Mouse (Mus musculus): ENCODE measurements around the gene Pum3.
"Not testable (repeated sequence)": the region's sequence is repeated elsewhere in the genome, so short reads cannot be mapped to it uniquely, and the experiment has no call there.

Gene Pum3

DNA sequence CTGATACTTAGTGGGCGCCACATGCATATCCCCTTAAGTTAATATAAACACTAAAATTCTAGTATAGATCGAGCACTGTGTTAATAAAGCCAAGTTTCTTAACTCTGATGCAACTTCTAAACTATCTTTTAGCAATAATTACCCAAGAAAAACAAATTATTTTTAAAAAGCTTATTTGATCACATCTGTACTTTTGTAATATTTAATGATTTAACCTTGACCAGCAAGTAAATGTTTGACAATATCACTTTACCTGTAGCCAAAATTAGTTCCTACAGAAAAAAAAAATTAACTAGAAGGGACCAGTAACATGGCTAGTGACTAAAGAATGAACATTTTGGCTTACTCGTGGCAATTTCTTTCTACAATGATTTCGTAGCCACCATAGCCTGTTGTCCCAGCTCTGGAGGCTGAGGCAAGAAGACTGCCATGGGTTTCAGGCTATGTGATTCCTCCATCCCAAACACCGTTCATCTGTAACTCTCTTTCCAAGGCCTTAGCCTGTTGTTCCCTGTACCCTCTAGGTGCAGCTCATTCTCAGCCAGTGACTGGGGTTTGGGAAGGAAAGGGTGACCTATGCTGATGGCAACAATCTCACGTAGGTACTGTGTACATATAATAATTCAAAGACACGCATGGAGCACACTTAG, 35.2 kb downstream of the Pum3 start:
- in situ Hi-C loops (cut with MboI) = no loop called here

DNA sequence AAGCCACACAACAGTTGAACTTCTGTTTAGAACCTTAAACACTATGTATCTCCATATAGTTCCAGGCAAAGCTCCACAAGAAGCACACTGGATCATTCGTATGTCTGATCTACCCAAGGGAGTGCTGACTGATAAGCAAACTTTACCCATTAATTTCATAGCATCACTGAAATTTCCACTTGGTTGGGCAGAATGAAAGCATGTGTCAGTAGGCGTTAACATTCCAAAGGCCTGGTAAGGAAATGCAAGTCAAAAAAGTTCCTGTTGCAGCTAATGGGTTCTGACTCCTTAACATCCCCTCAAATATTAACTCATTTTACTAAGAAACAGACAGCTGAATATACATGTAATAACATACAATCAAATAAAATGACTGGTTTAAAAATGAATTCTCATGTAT, 37.2 kb downstream of the Pum3 start:
- in situ Hi-C loops (cut with MboI) = no loop called here

DNA sequence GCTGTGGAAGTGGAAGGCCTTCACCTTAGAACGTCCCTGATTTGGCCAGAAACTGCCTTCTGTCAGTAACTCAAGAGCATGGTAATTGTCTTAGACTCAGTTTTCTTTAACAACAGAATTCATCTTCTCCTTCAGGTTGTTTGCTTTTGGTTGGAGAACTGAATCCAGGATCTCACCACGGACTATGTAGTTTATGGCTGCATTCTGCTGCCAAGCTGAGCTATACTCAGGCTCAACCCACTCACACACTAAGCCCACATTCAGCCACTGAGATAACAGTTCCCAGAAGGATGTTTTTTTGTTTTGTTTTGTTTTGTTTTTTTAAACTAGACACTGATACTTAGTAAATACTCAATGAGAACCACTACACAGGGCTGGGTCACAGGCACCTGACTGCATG, 38.3 kb downstream of the Pum3 start:
- in situ Hi-C loops (cut with MboI) = no loop called here

DNA sequence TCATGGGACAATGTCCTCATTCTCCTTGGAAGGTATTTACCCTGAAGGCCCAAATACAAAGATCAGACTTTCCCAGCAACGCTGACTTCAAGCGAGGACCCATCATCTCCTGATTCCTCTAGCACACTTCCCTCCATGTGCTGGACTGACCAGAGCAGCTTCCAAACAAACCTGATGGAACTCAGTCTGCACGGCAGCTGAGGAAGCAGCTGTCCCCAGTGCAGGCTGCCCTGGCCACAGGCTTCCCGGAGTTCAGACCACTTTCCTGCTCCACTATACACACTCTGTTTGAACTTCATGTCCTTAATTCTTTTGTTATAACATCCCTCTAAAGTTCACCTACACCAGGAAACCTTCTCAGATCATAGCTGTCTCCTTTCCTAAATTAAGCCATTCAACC, 40.1 kb downstream of the Pum3 start:
- in situ Hi-C loops (cut with MboI) = not testable (repeated sequence)

DNA sequence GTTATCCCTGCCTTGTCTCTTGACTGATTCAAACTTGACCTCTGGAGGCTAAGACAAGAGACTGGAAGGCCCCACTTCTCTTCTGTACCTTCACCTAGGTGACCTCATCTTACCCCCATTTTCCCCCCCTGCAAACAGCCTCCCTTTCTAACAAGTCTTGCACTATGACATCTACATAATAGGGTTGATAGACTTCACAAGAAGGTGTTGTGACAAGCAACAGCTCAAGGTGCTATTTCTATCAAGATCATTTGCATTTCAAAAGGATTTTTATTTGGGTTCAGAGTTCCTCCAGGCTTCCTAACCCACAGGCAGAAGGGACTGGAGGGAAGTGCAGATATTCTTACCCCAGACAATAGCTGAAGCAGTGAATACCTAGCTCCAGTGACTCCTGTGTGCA, 44.3 kb downstream of the Pum3 start:
- in situ Hi-C loops (cut with MboI) = no loop called here

DNA sequence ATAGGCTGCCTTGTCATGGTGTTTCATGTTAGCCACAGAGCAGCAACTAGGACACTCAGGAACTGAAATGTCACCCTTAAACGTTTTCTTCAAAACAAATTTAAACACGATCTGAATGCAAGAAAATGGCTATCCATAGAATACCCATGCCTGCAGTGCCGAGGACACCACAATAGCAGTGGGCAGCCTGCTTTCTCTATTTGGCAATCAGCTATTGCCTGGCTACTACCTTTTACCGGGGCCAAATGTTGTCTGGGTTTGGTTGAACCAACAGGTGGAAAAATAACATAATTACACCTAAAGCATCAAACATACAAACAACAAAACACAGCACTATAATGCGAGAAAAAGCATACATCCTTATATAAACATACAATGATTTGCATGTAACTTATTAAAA, 46.4 kb downstream of the Pum3 start:
- in situ Hi-C loops (cut with MboI) = no loop called here

DNA sequence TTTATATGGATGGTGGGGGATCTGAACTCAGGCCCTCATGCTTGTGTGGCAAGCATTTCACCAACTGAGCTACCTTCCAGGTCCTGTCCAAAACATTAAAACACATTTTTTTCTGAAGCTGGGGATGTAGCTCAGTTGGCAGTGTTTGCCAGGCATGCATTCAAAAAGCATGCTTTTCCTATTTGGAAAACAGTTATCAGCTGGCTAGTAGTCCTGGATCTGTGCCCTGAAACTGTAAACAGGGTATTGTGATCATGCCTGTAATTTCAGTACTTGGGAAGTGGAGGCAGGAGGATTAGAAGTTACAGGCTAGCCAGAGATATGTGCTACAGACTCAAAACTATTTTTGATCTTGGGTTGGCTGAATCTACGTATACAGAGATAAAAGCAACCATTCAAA, 47.5 kb downstream of the Pum3 start:
- in situ Hi-C loops (cut with MboI) = no loop called here

DNA sequence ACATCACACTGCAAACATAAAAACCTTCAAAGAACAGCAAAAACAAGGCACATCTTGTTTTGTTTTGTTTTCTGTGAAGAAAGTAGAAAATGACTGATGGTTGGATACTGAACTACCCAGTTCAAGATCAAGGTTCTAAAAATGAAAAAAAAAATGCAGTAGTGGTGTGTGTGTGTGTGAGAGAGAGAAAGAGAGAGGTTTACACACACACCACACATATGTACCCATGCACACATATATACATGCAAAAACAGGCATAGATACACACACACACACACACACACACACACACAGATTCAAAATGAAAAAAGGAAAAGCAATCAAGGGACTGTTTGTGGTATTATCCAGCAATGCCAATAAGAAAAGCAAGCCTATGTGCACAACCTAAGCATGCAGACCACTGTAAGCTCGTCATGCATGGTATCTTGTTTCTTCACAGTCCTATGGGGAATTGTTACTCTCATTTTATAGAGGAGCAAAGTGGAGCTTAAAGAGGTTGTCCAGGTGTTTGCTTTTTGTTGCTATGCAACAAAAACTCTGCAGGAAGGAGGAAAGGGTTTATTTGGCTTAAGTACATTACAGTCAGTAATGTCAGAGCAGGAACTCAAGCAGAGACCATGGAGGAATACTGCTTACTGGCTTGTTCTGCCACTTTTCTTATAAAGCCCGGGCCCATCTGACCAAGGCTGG, 49.8 kb downstream of the Pum3 start:
- in situ Hi-C loops (cut with MboI) = no loop called here

DNA sequence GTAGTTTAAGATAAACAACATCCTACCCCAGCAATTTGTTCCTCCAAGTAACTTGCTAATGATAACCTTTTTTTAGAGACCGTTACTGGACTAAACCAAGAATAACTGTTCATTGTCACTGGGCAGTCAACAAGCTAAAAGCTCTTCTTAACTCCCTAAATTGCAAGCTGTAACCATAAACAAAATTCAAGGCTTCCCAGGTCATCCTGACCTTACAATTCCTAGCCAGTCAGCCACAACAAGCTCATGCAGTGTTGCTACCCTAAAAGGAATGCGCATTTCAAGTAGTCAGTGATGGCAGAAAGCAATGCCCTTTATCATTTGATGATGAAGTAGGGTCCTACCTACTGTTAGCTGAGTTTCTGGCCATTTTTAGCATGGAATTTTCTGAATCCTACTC, 58.8 kb downstream of the Pum3 start:
- in situ Hi-C loops (cut with MboI) = no loop called here

DNA sequence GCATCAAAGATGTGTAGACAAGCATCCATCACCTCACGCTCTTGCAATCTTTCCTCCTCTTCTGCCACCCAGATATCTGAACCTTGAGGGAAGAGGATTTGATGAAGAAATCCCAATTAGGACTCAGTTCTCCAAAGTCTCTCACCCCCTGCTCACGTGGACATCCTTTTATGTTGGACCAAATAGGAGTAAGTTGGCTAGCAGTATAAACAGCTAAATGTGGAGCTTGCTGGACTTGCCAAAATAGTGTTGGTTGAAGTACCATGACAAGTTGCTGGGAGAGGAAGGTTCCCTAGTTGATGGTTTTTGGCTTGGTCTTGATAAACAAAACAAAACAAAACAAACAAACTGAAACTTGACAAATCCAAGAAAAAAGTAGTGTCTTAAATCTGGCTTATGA, 59.5 kb downstream of the Pum3 start:
- in situ Hi-C loops (cut with MboI) = no loop called here

DNA sequence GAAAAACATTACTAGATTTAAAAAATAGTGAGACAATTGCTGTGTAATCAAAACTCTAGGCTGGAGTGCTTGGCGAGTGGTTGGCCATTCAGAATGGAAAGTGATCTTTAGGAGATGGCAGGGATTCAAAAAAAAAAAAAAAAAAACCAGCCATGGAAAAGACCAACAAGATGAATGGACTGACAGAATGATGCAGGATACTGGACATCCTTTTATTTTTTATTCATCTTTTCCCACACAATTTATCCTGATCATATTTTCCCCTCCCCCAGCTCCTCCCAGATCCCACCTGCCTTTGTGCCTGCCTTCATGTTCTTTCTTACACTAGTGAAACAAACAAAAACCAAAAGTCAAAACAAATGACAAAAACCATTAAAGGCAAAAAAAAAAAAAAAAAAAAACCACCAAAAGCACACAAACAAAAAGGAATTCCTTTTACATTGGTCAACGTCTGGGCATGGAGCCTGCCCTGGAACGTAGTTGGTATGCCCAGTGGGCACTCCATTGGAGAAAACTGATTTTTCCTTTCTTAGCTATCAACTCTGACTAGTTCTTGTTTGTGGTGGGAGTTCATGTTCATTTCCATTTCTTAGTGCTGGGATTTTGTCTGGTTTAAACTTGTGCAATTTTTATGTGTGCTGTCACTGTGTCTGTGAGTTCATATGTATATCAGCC, 60.0 kb downstream of the Pum3 start:
- in situ Hi-C loops (cut with MboI) = no loop called here

DNA sequence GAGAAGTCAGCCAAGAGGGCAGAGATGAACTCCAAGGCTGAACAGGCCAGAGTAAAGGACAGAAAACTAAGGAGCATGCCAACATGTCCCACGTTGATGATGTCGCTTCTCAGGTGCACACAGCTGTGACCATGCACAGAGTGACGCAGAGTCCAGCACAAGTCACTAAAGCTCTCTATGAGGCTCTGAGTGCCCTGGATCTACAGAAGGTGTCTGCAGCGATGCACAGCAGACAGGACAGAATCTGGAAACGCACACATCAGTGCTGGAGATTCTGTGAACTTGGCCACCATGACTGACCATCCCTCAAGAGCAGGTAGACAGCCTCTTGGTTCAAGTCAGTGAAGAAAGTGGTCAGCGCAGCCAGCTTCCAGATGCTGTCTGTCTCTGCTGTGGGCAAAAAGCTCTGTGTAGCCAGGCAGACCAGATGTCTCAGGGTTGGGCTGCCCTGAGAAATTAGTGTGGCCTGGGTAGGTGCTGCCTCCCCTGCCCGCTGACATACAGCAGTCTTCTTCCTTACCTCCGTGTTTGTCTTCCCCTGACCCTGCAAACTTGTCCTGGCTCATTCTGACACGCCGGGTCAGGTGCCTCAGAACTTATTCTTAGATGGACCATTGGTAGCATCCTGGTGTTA, 63.4 kb downstream of the Pum3 start:
- in situ Hi-C loops (cut with MboI) = no loop called here

DNA sequence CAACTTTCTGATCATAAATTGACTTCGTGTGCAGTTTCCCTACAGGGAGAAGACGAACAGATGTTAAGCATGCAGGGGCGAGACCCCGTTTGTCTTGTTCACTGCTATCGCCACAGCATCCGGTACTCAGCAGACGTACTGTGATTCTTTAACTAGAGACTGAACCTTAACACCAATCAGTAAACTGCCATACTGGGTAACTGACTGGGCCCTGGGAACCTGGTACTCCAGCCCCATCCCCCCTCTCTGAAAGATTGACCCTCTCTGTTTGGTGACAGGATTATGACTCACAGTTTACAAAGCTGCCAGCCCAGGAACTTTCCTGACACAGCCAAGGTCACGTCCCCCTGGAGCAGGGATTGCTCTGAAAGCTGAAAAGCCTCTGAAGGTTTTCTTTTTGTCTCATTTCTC, 65.1 kb downstream of the Pum3 start:
- in situ Hi-C loops (cut with MboI) = no loop called here

DNA sequence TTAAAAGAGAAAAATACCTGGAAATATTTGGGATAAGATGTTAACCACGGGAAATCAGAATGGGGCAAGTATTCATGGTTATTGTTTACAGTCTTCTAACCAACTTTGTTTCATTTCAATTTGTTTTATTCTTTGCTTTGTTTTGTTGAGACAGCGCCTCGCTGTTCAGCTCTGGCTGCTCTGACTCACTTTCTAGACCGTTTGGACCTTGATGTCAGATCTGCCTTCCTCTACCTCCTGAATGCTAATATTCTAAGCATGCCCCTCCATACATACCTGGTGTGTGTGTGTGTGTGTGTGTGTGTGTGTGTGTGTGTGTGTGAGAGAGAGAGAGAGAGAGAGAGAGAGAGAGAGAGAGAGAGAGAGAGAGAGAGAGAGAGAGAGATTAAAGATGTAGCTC, 65.7 kb downstream of the Pum3 start:
- in situ Hi-C loops (cut with MboI) = no loop called here

DNA sequence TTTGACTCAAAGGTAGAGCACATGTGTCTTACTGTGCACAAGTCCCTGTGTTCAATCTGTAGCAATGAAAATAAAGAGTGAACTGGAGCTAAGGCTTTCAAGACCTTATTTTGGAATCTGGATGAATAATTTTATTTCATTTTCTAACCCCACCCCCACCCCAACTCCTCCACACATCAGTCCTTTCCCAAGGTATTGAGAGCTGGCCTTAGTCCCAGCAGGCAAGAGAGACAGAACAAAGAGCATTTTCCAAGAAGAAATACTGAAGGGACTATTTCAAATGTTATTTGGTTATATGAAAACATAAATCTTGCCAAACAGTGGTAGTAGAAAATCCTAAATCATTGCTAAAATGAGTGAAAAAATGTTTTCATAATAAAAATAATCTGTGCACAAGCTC, 69.2 kb downstream of the Pum3 start:
- in situ Hi-C loops (cut with MboI) = no loop called here

DNA sequence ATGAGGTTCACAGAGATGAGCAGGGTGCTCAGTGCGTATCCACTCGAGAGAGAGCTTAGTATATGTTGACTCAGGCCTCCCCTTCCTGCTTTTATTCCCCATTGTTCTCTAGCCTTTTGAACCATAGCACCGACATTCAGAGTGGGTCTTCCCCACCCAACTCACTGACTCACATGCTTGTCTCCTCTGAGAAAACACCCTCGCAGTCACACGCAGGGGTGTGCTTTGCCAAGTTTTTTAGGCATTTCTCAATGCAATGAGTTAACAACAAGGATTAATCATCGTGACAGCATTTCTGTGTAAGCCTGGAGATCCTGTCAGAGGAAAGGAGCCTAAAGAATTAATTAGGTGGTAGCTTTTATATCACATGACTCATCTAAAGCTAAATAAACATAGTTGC, 77.9 kb downstream of the Pum3 start:
- in situ Hi-C loops (cut with MboI) = no loop called here

DNA sequence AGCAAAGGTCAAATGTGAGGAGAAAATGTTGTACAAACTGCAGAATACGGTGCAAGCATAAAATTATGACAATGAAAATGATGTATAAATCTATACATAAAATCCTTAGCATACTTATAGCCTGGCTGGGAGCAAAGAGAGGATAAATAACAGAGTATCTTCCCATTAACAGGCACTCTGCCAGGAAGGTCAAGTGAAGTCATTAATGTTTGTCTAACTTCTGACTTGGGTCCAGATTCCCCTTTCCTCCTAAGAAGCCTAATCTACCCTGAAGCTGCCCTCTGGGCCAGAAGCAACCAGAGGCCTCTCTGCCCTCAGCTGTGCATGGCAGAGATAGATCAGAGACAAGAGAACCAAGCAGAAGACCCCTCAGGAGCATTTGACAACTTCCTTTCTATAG, 83.1 kb downstream of the Pum3 start:
- in situ Hi-C loops (cut with MboI) = no loop called here
